Mouse (Mus musculus): ENCODE results near the gene Snrnp35. TPM values are rescaled to one million over a fixed set of nuclear protein-coding genes. Genes with fewer than 3 reads are reported as not detected.
A peak's percentile ranks its signal among the peaks of the same experiment; 100 is the strongest.

Snrnp35 gene
- polyA plus RNA-seq, 1 experiment from 2014 or later, result 12.3 TPM

DNA sequence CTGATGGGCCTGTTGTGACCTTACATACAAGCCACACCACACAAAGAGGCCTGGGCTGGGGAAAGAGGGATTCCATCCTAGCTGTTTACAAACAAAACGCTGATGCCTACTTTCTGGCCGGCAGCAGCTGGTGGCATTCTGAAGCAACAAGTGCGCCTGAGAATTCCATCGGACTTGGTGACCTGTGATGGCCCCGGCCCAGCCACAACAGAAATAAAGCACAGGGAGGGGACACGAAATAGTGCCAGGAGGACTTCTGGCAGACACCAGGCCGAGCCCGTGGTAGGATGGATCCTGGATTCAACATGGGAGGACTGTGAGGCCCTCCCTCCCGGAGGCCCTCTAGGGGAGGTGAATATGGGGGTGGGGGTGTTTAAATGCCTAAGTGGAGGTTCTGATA is 45.9 kb downstream of the Snrnp35 start:
- ATAC-seq (replicated peaks; ENCODE audit: insufficient number of reproducible peaks, low FRiP score, low TSS enrichment, low read depth), result no peak
- H3K9me3 ChIP-seq (replicated peaks; ENCODE audit: control insufficient read depth, low read length), result no peaks in the 10 kb centered on the region
- H3K27me3 ChIP-seq (ENCODE audit: control insufficient read depth, insufficient read depth, low read length), result no peaks in the 10 kb centered on the region
- peak overlapping the region; percentile 66 for H3K4me3 ChIP-seq (ENCODE audit: low read depth, low read length)
- DNase-seq (ENCODE audit: low spot score), result no peak
- peak overlapping the region; percentile 51 for H3K9ac ChIP-seq (replicated peaks; ENCODE audit: low read length)
- no peaks in the 10 kb centered on the region for H3K36me3 ChIP-seq (replicated peaks; ENCODE audit: control insufficient read depth, insufficient read depth, low read depth, low read length)
- WGBS, result 32% methylated on average over 9 of the region's 9 CpGs
- peaks cover 4% of the 10 kb centered on the region; the same call in 1 of the 2 replicates for H3K4me1 ChIP-seq (ENCODE audit: control insufficient read depth, insufficient read depth, low read length)
- H3K27ac ChIP-seq (replicated peaks; ENCODE audit: low read depth, low read length), result no peak overlapping the region
- H3K4me2 ChIP-seq (ENCODE audit: low read depth, low read length), result peak overlapping the region; percentile 86

DNA sequence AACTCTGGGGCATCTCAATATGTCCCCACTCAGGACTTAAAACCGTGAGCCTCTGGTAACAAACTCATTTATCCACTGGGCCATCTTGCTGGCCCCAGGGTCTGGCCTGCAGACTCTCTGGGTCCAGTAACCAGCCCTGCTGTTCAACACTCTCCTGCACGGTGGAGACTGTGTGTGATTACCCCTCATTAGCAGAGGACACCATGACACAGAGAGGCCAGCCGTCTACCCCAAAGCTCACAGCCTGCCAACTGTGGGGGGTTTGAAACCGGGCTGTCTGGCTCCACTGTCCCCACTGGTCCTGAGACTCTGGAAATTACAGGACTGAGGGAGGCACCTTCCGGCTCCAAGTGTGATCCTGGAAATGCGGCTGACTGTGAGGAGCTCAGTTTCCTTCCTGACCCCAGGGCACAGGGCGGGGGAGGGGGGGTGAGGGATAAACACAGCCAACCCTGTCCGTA is 46.3 kb downstream of the Snrnp35 start:
- peak; percentile 4 for DNase-seq (ENCODE audit: low spot score)
- Histone ChIP-seq H3K27me3 (ENCODE audit: control insufficient read depth, insufficient read depth, low read length) (no peaks in the 10 kb centered on the region), H3K36me3 (replicated peaks; ENCODE audit: control insufficient read depth, insufficient read depth, low read depth, low read length) (no peaks in the 10 kb centered on the region), H3K4me1 (ENCODE audit: control insufficient read depth, insufficient read depth, low read length) (peaks cover 4% of the 10 kb centered on the region; the same call in 1 of the 2 replicates), H3K27ac (replicated peaks; ENCODE audit: low read depth, low read length) (no peak overlapping the region), H3K9ac (replicated peaks; ENCODE audit: low read length) (peak overlapping the region; percentile 51), H3K9me3 (replicated peaks; ENCODE audit: control insufficient read depth, low read length) (no peaks in the 10 kb centered on the region), H3K4me3 (ENCODE audit: low read depth, low read length) (peak overlapping the region; percentile 66), H3K4me2 (ENCODE audit: low read depth, low read length) (peak overlapping the region; percentile 86)
- ATAC-seq (replicated peaks; ENCODE audit: insufficient number of reproducible peaks, low FRiP score, low TSS enrichment, low read depth), result no peak
- 10% methylated on average over 8 of the region's 8 CpGs for WGBS

DNA sequence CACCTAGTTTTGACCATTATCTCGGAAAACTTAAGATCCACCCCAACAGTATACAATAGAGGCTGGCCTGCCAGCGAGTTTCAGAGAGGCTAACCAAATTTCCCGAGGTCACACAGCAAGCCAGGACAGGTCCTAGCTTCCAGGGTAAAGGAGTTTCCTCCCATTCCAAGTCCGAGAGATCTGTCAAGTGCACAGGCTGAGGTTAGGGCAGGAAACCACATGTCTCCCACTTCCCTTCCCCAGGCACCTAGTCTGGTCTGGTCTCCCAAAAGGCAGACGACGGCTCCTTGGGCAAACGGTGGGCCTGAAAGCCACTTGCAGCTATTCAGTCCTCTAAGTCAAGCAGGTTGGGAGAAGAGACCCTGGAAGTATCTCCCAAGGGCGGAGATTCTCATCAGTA is 46.8 kb downstream of the Snrnp35 start:
- WGBS, result 41% methylated on average over 8 of the region's 8 CpGs
- peak overlapping the region; percentile 86 for H3K4me2 ChIP-seq (ENCODE audit: low read depth, low read length)
- H3K4me3 ChIP-seq (ENCODE audit: low read depth, low read length), result peak overlapping the region; percentile 66
- DNase-seq (ENCODE audit: low spot score) (no peak), ATAC-seq (replicated peaks; ENCODE audit: insufficient number of reproducible peaks, low FRiP score, low TSS enrichment, low read depth) (no peak)
- peak overlapping the region; percentile 29; the same call in 1 of the 2 replicates for H3K9ac ChIP-seq (replicated peaks; ENCODE audit: low read length)
- H3K9me3 ChIP-seq (replicated peaks; ENCODE audit: control insufficient read depth, low read length), result no peaks in the 10 kb centered on the region
- no peak overlapping the region for H3K27ac ChIP-seq (replicated peaks; ENCODE audit: low read depth, low read length)
- peaks cover 4% of the 10 kb centered on the region; the same call in 1 of the 2 replicates for H3K4me1 ChIP-seq (ENCODE audit: control insufficient read depth, insufficient read depth, low read length)
- H3K36me3 ChIP-seq (replicated peaks; ENCODE audit: control insufficient read depth, insufficient read depth, low read depth, low read length), result no peaks in the 10 kb centered on the region
- no peaks in the 10 kb centered on the region for H3K27me3 ChIP-seq (ENCODE audit: control insufficient read depth, insufficient read depth, low read length)

DNA sequence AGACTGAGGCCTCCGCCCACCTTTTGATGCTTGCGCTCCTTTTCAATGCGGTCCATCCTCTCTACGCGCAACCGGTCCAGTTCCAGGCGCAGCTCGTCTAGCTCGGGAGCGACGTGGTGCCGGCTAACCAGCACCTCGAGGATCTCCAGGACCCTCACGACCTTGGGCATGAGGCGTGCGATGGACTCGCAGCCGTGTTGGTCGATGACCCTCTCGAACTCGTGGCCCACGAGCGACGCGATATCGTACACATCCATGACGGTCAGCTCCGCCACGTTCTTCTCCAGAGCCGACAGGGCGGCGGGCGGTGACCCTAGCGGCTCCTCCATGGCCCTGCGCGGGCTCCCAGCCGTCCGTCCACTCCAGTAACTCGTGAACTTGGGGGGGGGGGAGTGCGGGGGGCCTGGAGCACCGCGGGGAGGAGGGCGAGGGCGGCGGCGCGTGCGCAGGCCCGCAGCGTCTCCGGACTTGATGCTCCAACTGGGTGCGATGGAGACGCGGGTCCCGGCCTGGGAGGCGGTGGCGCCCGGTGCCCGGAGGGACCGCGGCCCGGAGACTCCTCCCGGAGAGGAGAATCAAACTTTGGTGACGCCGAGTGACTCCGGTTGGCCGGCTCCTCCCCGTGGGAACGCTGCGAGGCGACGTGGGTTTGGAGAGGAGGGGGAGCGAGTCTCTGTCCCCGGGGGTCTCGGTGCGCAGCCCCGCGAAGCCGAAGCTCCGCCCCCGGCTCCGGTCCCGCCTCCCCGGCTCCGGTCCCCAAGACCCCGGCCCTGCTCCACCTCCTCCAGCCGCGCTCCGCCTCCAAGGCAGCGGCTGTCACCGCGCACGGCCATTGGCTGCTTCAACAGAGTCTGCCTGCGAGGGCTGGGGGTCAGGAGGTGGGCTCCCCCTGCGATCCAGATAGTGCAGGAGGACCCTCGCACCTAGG is 48.0 kb downstream of the Snrnp35 start, which contains the start of gene Rilpl1:
Rilpl1 (minus strand) TSS at position 737 of the 928 bp plus-strand sequence.
- peaks cover 4% of the 10 kb centered on the region; the same call in 1 of the 2 replicates for H3K4me1 ChIP-seq (ENCODE audit: control insufficient read depth, insufficient read depth, low read length)
- peak within 1 kb of the TSS; percentile 66 for H3K4me3 ChIP-seq (ENCODE audit: low read depth, low read length)
- H3K27me3 ChIP-seq (ENCODE audit: control insufficient read depth, insufficient read depth, low read length), result no peaks in the 10 kb centered on the region
- peak within 1 kb of the TSS; percentile 53 for H3K27ac ChIP-seq (replicated peaks; ENCODE audit: low read depth, low read length)
- peak within 1 kb of the TSS; percentile 72 for H3K9ac ChIP-seq (replicated peaks; ENCODE audit: low read length)
- H3K36me3 ChIP-seq (replicated peaks; ENCODE audit: control insufficient read depth, insufficient read depth, low read depth, low read length), result no peaks in the 10 kb centered on the region
- peak; percentile 89 for ATAC-seq (replicated peaks; ENCODE audit: insufficient number of reproducible peaks, low FRiP score, low TSS enrichment, low read depth)
- under 1% methylated on average over 77 of the region's 96 CpGs for WGBS
- H3K9me3 ChIP-seq (replicated peaks; ENCODE audit: control insufficient read depth, low read length), result no peaks in the 10 kb centered on the region
- DNase-seq (ENCODE audit: low spot score), result peak; percentile 94
- peak within 1 kb of the TSS; percentile 86 for H3K4me2 ChIP-seq (ENCODE audit: low read depth, low read length)

DNA sequence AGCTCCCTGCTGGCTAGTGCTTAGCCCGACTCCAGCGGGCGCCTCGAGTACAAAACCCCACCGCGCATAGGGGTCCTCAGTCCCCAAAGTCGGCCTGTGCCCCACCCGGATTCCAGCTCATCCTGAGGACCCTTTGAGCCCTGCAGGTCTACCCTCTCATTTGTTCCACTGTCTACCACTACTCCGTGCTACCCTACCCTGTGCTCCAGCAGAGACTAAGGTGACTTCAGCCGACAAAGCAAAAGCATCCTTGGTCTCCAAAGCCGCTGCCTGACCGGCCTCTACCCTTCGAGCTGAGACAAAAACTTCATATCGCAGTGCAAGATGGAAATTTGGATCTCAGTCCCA is 48.6 kb downstream of the Snrnp35 start:
- peak overlapping the region; percentile 53 for H3K27ac ChIP-seq (replicated peaks; ENCODE audit: low read depth, low read length)
- H3K9ac ChIP-seq (replicated peaks; ENCODE audit: low read length), result peak overlapping the region; percentile 53
- no peaks in the 10 kb centered on the region for H3K9me3 ChIP-seq (replicated peaks; ENCODE audit: control insufficient read depth, low read length)
- H3K36me3 ChIP-seq (replicated peaks; ENCODE audit: control insufficient read depth, insufficient read depth, low read depth, low read length), result no peaks in the 10 kb centered on the region
- ATAC-seq (replicated peaks; ENCODE audit: insufficient number of reproducible peaks, low FRiP score, low TSS enrichment, low read depth), result peak; percentile 75; the same call in 1 of the 2 replicates
- H3K27me3 ChIP-seq (ENCODE audit: control insufficient read depth, insufficient read depth, low read length), result no peaks in the 10 kb centered on the region
- no peak for DNase-seq (ENCODE audit: low spot score)
- peak overlapping the region; percentile 86 for H3K4me2 ChIP-seq (ENCODE audit: low read depth, low read length)
- H3K4me1 ChIP-seq (ENCODE audit: control insufficient read depth, insufficient read depth, low read length), result peaks cover 4% of the 10 kb centered on the region; the same call in 1 of the 2 replicates
- 11% methylated on average over 14 of the region's 14 CpGs for WGBS
- peak overlapping the region; percentile 66 for H3K4me3 ChIP-seq (ENCODE audit: low read depth, low read length)

DNA sequence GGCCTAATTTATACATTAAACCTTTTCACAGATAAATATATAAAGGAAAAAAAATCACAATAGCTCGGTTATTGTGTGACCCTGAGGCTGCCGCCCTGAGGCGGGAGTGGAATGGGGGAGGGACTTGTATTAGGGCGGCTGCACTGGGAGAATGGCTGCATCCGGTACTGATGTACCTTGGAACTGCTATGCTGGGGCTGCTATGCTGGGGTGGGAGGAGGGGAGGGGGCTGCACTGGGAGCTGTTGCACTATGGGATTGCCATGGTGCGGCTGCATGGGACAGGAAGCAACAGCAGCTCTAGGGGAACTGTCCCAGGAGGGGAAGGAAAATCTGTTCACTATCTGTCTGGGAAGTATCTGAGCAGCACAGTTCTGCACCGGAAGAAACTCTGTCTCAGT is 49.5 kb downstream of the Snrnp35 start:
- peaks cover 4% of the 10 kb centered on the region; the same call in 1 of the 2 replicates for H3K4me1 ChIP-seq (ENCODE audit: control insufficient read depth, insufficient read depth, low read length)
- H3K4me3 ChIP-seq (ENCODE audit: low read depth, low read length), result no peak overlapping the region
- H3K27me3 ChIP-seq (ENCODE audit: control insufficient read depth, insufficient read depth, low read length), result no peaks in the 10 kb centered on the region
- no peaks in the 10 kb centered on the region for H3K9me3 ChIP-seq (replicated peaks; ENCODE audit: control insufficient read depth, low read length)
- H3K36me3 ChIP-seq (replicated peaks; ENCODE audit: control insufficient read depth, insufficient read depth, low read depth, low read length), result no peaks in the 10 kb centered on the region
- no peak overlapping the region for H3K4me2 ChIP-seq (ENCODE audit: low read depth, low read length)
- ATAC-seq (replicated peaks; ENCODE audit: insufficient number of reproducible peaks, low FRiP score, low TSS enrichment, low read depth) (no peak), DNase-seq (ENCODE audit: low spot score) (peak; percentile 51)
- no peak overlapping the region for H3K9ac ChIP-seq (replicated peaks; ENCODE audit: low read length)
- no peak overlapping the region for H3K27ac ChIP-seq (replicated peaks; ENCODE audit: low read depth, low read length)
- 33% methylated on average over 7 of the region's 7 CpGs for WGBS

DNA sequence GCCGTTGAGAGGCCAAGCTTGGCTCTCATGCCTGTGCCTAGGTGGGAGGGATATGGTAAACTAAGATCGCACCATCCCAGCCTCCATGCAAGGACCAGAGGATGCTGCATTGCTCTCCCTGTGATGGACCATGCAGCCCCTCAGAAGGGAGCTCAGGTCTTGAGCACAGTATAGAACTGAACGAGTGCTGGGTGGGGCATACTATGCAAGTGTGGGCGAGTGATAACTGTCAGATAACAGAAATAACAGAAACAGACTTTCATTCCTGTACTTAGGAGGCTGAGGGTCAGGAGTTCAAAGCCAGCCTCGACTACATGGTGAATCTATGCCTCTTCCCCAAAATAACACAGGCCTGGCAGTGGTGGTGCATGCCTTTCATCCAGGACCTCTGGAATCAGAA is 52.1 kb downstream of the Snrnp35 start:
- ATAC-seq (replicated peaks; ENCODE audit: insufficient number of reproducible peaks, low FRiP score, low TSS enrichment, low read depth), result no peak
- no peaks in the 10 kb centered on the region for H3K36me3 ChIP-seq (replicated peaks; ENCODE audit: control insufficient read depth, insufficient read depth, low read depth, low read length)

DNA sequence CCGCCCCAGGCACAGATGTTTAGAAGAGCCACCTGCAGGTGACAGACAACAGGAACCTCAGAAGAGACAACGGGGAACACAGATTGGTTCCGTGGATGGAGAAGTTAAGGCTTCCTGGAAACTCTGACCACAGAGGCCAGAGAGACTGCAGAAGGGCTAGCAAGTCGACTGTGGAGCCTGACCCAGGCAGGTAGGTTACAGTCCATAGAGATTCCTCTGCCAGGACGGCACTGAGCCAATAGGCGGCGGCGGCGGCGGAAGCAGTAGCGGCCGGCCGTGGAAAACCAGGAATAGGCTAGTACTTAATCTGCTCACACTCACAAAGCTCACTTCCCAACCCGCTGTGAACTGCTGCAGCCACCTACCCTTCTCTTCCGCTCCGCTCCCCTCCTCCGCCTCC is 53.8 kb downstream of the Snrnp35 start:
- ATAC-seq (replicated peaks; ENCODE audit: insufficient number of reproducible peaks, low FRiP score, low TSS enrichment, low read depth), result no peak
- H3K4me1 ChIP-seq (ENCODE audit: control insufficient read depth, insufficient read depth, low read length), result 0 out of 2 replicates have a peak, but pooled peaks cover 1% of the 10 kb centered on the region
- 0 out of 2 replicates have a peak overlapping the region, but pooled peaks have one; percentile 5 for H3K4me3 ChIP-seq (ENCODE audit: low read depth, low read length)
- no peaks in the 10 kb centered on the region for H3K9me3 ChIP-seq (replicated peaks; ENCODE audit: control insufficient read depth, low read length)
- no peaks in the 10 kb centered on the region for H3K36me3 ChIP-seq (replicated peaks; ENCODE audit: control insufficient read depth, insufficient read depth, low read depth, low read length)
- H3K27ac ChIP-seq (replicated peaks; ENCODE audit: low read depth, low read length), result no peak overlapping the region
- peak overlapping the region; percentile 47; the same call in 1 of the 2 replicates for H3K9ac ChIP-seq (replicated peaks; ENCODE audit: low read length)
- no peaks in the 10 kb centered on the region for H3K27me3 ChIP-seq (ENCODE audit: control insufficient read depth, insufficient read depth, low read length)
- DNase-seq (ENCODE audit: low spot score), result peak; percentile 38
- peak overlapping the region; percentile 10; the same call in 1 of the 2 replicates for H3K4me2 ChIP-seq (ENCODE audit: low read depth, low read length)
- WGBS, result 3% methylated on average over 17 of the region's 17 CpGs

More for the DNA sequence above, 52.1 kb downstream of the Snrnp35 start:
- Histone ChIP-seq H3K4me3 (ENCODE audit: low read depth, low read length) (no peak overlapping the region), H3K27ac (replicated peaks; ENCODE audit: low read depth, low read length) (no peak overlapping the region), H3K4me1 (ENCODE audit: control insufficient read depth, insufficient read depth, low read length) (peaks cover 4% of the 10 kb centered on the region; the same call in 1 of the 2 replicates), H3K9ac (replicated peaks; ENCODE audit: low read length) (no peak overlapping the region), H3K4me2 (ENCODE audit: low read depth, low read length) (no peak overlapping the region), H3K27me3 (ENCODE audit: control insufficient read depth, insufficient read depth, low read length) (no peaks in the 10 kb centered on the region), H3K9me3 (replicated peaks; ENCODE audit: control insufficient read depth, low read length) (no peaks in the 10 kb centered on the region)
- no peak for DNase-seq (ENCODE audit: low spot score)
- WGBS, result 64% methylated on average over 5 of the region's 5 CpGs

Data from embryonic facial prominence, embryonic 11.5 days (tissue).